Mouse (Mus musculus): ENCODE results near the gene Pcyt1b. TPM values are rescaled to one million over a fixed set of nuclear protein-coding genes. Genes with fewer than 3 reads are reported as not detected.

Gene Pcyt1b
- polyA plus RNA-seq, 1 experiment = 2.7 TPM

GRCm38 (mm10) chrX:93664787-93665186 lies 10.1 kb downstream of the Pcyt1b start:
- Histone ChIP-seq H3K4me3 (ENCODE audit: insufficient read depth, low read length) (no peak overlapping the region), H3K27ac (ENCODE audit: insufficient read depth, low read length) (no peak overlapping the region), H3K4me1 (ENCODE audit: control insufficient read depth, insufficient read depth, low read length) (no peaks in the 10 kb centered on the region)
- TF ChIP-seq POLR2A (IDR thresholded peaks at IDR 0.05; ENCODE audit: low read depth, low read length) (no peak), CTCF (IDR thresholded peaks at IDR 0.05; ENCODE audit: borderline replicate concordance, insufficient read depth, low read length) (no peak)

GRCm38 (mm10) chrX:93674432-93674831 lies 19.8 kb downstream of the Pcyt1b start:
- no peaks in the 10 kb centered on the region for H3K4me1 ChIP-seq (ENCODE audit: control insufficient read depth, insufficient read depth, low read length)
- no peak overlapping the region for H3K27ac ChIP-seq (ENCODE audit: insufficient read depth, low read length)
- H3K4me3 ChIP-seq (ENCODE audit: insufficient read depth, low read length) = no peak overlapping the region
- TF ChIP-seq CTCF (IDR thresholded peaks at IDR 0.05; ENCODE audit: borderline replicate concordance, insufficient read depth, low read length) = no peak
- TF ChIP-seq POLR2A (IDR thresholded peaks at IDR 0.05; ENCODE audit: low read depth, low read length) = no peak

GRCm38 (mm10) chrX:93674836-93675795 lies 20.5 kb downstream of the Pcyt1b start:
- 0 out of 2 replicates have a peak overlapping the region, but pooled peaks have one; percentile 12 for H3K27ac ChIP-seq (ENCODE audit: insufficient read depth, low read length)
- H3K4me1 ChIP-seq (ENCODE audit: control insufficient read depth, insufficient read depth, low read length) = no peaks in the 10 kb centered on the region
- peak overlapping the region; percentile 46 for H3K4me3 ChIP-seq (ENCODE audit: insufficient read depth, low read length)
- TF ChIP-seq CTCF (IDR thresholded peaks at IDR 0.05; ENCODE audit: borderline replicate concordance, insufficient read depth, low read length) = no peak
- TF ChIP-seq POLR2A (IDR thresholded peaks at IDR 0.05; ENCODE audit: low read depth, low read length) = no peak

GRCm38 (mm10) chrX:93676228-93676627 lies 21.6 kb downstream of the Pcyt1b start:
- no peak overlapping the region for H3K4me3 ChIP-seq (ENCODE audit: insufficient read depth, low read length)
- H3K27ac ChIP-seq (ENCODE audit: insufficient read depth, low read length) = no peak overlapping the region
- no peaks in the 10 kb centered on the region for H3K4me1 ChIP-seq (ENCODE audit: control insufficient read depth, insufficient read depth, low read length)
- TF ChIP-seq CTCF (IDR thresholded peaks at IDR 0.05; ENCODE audit: borderline replicate concordance, insufficient read depth, low read length) (no peak), POLR2A (IDR thresholded peaks at IDR 0.05; ENCODE audit: low read depth, low read length) (no peak)

- Histone ChIP-seq H3K4me1 (ENCODE audit: control insufficient read depth, insufficient read depth, low read length) (no peaks in the 10 kb centered on the region), H3K27ac (ENCODE audit: insufficient read depth, low read length) (no peak overlapping the region), H3K4me3 (ENCODE audit: insufficient read depth, low read length) (no peak overlapping the region)
- no peak for TF ChIP-seq CTCF (IDR thresholded peaks at IDR 0.05; ENCODE audit: borderline replicate concordance, insufficient read depth, low read length)
- TF ChIP-seq POLR2A (IDR thresholded peaks at IDR 0.05; ENCODE audit: low read depth, low read length) = no peak
These were observed 34.6 kb downstream of the Pcyt1b start for GRCm38 (mm10) chrX:93689287-93689686.

- H3K4me3 ChIP-seq (ENCODE audit: insufficient read depth, low read length) = no peak overlapping the region
- TF ChIP-seq CTCF (IDR thresholded peaks at IDR 0.05; ENCODE audit: borderline replicate concordance, insufficient read depth, low read length) (no peak), POLR2A (IDR thresholded peaks at IDR 0.05; ENCODE audit: low read depth, low read length) (no peak)
- no peak overlapping the region for H3K27ac ChIP-seq (ENCODE audit: insufficient read depth, low read length)
- no peaks in the 10 kb centered on the region for H3K4me1 ChIP-seq (ENCODE audit: control insufficient read depth, insufficient read depth, low read length)
These were observed 36.0 kb downstream of the Pcyt1b start for GRCm38 (mm10) chrX:93690672-93691071.

- TF ChIP-seq POLR2A (IDR thresholded peaks at IDR 0.05; ENCODE audit: low read depth, low read length) (no peak), CTCF (IDR thresholded peaks at IDR 0.05; ENCODE audit: borderline replicate concordance, insufficient read depth, low read length) (no peak)
- H3K4me3 ChIP-seq (ENCODE audit: insufficient read depth, low read length) = no peak overlapping the region
- no peak overlapping the region for H3K27ac ChIP-seq (ENCODE audit: insufficient read depth, low read length)
- H3K4me1 ChIP-seq (ENCODE audit: control insufficient read depth, insufficient read depth, low read length) = peaks cover 2% of the 10 kb centered on the region; the same call in 1 of the 2 replicates
These were observed 42.9 kb downstream of the Pcyt1b start for GRCm38 (mm10) chrX:93697596-93697995.

- no peak overlapping the region; the same call in 1 of the 2 replicates for H3K27ac ChIP-seq (ENCODE audit: insufficient read depth, low read length)
- peaks cover 2% of the 10 kb centered on the region; the same call in 1 of the 2 replicates for H3K4me1 ChIP-seq (ENCODE audit: control insufficient read depth, insufficient read depth, low read length)
- TF ChIP-seq CTCF (IDR thresholded peaks at IDR 0.05; ENCODE audit: borderline replicate concordance, insufficient read depth, low read length) (no peak), POLR2A (IDR thresholded peaks at IDR 0.05; ENCODE audit: low read depth, low read length) (no peak)
These were observed 46.0 kb downstream of the Pcyt1b start for GRCm38 (mm10) chrX:93700528-93701225.

GRCm38 (mm10) chrX:93712566-93712965 lies 57.9 kb downstream of the Pcyt1b start:
- TF ChIP-seq POLR2A (IDR thresholded peaks at IDR 0.05; ENCODE audit: low read depth, low read length) = no peak
- Histone ChIP-seq H3K4me1 (ENCODE audit: control insufficient read depth, insufficient read depth, low read length) (no peaks in the 10 kb centered on the region), H3K27ac (ENCODE audit: insufficient read depth, low read length) (no peak overlapping the region), H3K4me3 (ENCODE audit: insufficient read depth, low read length) (no peak overlapping the region)

More at GRCm38 (mm10) chrX:93700528-93701225, 46.0 kb downstream of the Pcyt1b start:
- no peak overlapping the region for H3K4me3 ChIP-seq (ENCODE audit: insufficient read depth, low read length)
